Mouse (Mus musculus): ENCODE data around the gene Fn1.

Gene Fn1

DNA sequence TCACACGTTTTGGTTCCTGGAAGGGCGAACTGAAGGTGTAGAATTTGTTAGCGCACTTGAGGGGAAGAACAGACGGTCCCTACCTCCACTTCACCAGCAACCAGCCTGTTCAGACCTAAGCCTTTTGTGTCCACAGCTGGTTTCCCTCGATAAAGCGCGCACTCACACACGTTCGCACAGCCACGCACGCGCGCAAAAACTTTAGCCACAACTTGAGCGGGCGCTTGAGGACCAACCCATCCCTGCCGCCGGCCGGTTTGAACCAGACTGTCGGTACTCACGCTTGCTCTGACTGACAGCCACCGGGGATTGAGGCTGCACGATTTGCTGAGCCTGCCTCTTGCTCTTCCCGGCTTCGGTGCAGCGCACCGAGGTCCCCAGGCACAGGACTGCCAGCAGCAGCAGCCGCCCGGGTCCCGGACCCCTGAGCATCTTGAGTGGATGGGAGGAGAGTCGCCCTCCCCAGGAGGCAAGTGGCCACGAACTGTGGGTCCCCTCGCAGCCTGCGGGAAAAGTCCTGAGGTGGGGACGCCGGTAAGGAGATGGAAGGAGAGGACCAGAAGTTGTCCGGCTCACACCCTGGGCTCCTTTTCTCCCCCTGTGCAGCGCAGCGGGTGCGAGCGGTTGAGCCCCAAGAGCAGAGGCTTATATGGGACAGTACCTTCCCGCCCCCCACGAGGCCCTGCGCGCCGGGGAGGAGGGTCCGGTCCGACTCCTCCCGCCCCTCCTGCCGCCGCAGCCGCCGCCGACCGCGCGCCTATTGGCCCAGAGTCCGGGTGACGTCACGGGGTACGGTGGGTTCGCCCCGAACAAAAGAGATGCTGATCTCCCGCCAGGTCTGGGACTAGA, at the start of gene Fn1:
Gene Fn1, minus strand, starts transcription at position 650 of the 849 bp plus-strand sequence.
- peak; percentile 100 for DNase-seq (ENCODE audit: low read depth)

DNA sequence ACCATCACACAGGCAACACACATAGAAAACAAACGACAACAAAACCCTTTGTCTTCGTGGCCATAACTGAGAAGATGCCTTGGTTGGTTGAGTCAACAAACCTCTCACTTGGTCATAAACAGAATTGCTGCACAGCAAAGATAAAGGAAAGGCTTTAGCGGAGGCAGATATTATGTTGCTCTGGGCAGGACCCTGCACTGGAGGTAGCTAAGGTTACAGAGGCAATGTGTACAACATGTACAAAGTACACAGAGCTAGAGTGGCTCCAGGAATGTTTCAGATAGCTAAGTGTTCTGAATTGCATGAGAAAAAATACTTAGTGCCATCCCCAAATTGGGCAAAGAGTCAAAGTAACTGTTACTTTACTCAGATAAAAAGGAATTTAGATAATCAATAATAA, 43.1 kb upstream of the Fn1 start:
- no peak for DNase-seq (ENCODE audit: low read depth)

DNA sequence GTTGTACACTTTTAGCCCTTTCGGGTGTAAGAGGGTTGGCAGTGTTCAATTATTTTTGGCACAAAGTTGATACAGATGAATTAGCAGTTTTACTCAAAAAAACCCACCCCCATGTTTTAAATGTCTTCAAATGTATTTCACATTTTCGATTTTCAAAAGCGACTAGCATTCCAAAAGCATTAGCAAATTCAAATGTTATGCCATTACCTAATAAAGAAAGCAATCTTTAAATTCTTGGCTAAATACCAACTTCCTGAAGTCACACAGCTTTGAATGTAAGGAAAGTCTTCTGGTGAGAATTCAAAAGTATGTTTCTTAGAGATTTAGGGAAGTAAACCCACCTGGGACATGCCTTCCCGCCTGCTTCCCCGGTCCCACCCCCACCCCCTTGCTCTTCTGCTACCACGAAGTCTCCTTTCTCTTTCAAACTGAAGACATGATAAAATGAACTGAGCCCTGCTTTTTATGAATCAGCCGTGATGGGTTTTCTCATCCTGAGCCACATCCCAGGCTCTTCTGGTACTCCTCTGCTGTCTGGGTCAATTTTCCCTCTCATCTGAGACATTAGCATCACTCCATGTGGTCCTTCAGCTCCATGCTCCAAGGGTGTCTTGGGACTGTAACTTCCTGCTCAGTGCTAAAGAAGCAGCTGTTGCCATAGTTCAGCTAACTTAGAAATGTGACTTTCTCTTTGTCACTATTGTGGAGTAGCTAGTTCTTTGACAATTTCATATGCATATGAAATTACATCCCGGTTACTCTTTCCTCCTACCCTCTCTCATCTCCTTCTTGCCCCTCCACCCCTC, 38.7 kb upstream of the Fn1 start:
- DNase-seq (ENCODE audit: low read depth): peak; percentile 53

DNA sequence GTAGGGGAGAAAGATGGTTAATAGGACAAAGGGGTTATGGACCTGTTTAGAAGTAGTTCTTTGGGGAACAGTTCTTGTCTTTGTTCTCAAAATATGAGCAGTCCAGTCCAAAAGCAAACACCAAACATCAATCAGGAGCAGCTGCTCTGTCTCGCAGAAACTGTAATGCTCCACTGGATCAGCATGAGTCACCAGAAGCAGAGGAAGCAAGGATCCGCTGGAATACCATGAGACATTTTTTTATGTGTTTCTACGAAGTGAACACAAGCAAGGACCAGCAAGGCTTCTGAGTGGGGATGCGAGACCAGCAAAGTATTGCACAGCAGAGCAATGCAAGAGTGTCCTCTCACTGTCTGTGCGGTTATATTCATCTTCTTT, 35.9 kb upstream of the Fn1 start:
- peak; percentile 20 for DNase-seq (ENCODE audit: low read depth)

DNA sequence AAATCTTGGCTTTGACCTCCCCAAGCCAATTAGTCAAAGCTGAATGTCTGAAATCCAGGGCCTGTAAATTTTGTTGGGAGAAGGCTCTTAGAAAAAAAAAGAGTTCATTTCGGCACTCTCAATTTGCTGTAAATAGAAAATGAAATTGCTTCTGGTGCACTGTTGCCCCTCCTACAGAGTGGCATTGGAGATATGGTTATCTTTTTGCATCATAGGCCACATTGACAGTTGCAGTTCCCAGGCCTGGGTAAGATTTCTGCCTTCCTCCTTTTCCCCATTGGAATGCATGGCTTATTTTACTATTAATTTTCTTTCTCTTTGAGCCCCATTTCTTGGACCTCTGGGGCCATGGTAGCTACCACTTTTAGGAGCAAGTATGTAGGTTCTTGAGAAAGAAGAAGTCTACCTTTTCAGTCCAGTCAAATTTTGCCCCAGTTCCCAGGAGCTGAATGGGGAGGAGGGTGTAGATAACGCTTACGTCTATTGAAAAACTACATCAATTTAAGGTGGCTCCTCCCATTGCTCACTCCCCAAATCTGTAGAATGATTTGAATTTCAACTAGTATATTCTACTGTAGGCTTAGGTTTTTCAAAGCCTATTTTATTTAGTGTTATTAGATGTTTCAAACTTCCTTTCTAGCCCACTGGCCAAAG, 35.4 kb upstream of the Fn1 start:
- DNase-seq (ENCODE audit: low read depth): no peak

GRCm38 (mm10) chr1:71686791-71687190, 33.8 kb upstream of the Fn1 start:
- peak; percentile 65 for DNase-seq (ENCODE audit: low read depth)

DNA sequence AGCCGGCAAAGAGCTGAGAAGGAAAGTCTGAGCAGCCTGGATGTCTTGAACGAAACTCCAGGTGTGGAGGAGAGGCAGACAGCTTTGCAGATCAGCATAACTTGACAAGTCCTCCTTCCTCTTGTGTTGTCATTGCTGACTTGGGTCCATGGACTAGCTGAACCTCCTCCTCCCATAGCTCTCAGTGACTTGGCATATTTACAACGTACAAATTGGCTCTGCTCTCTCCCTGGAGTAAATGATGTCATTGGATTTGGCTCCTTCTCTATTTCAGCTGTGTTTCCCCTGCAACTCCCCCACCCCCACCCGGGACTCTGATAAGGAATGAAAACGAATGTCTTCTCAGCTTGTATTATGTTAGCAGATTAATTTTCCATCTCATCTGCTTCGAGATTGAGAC, 30.7 kb upstream of the Fn1 start:
- peak; percentile 69 for DNase-seq (ENCODE audit: low read depth)

DNA sequence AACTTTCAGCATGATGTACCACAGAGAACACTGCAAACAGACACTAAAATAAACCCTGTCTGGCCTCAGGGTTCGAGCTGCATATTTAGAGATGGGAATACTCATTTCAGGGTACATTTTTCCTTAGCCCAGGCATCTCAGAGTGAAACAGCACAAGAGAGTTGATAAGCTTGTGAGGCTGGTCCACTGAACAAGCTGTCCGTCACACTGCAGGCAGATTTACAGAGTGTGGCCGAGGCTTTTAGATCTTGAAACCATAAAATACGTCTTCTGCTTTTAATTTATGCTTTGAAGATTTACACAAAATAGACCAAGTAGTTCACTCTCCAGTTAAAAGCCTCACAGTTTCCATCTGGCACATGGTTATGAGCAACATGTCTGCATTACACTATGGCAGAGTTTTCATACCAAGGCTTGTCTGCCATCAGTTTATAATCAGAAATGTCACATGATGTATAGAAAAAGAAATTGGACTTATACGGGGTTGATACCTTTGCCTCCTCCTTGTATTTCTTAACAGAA, 29.3 kb upstream of the Fn1 start:
- DNase-seq (ENCODE audit: low read depth): peak; percentile 19

DNA sequence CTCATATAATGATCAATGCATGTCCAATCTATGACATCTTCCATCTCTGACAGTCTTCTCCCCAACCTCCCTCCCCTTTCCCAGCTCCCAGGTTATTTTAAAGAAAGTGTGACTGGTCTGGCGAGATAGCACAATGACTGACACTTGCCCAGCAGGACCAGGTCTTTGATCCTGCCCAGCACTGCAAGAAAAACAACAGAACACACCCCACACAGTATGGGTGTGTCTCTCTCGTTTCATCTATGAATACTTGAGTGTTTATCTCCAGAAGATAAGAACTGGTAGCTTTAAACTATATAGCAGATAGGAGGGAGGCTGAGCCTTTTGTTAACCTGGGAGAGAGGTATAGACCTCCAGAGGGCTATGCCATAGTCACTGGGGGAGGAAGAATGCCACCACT, 28.3 kb upstream of the Fn1 start:
- no peak for DNase-seq (ENCODE audit: low read depth)

- DNase-seq (ENCODE audit: low read depth): peak; percentile 78
Observed at GRCm38 (mm10) chr1:71680046-71680672, 27.2 kb upstream of the Fn1 start.

GRCm38 (mm10) chr1:71675420-71675819, 22.4 kb upstream of the Fn1 start:
- DNase-seq (ENCODE audit: low read depth): peak; percentile 16

DNA sequence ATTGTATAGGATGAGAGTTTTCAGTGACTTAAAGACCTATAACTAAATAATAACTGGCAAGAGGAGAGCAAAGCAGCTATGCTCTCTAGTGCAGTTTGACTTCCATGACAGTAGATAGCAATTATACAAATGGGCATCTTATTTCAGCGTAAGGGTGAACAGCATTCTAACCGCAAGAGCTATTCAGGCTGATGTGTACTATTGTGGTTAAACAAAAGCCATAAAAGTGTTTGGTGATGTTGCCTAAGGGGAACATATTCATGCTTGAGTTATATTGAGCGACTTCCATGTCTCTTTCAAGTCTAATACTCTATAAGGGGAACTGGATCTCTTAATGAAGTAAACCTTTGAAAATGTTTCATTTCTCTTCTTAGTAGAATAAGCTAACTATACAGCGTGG, 21.3 kb upstream of the Fn1 start:
- no peak for DNase-seq (ENCODE audit: low read depth)

DNA sequence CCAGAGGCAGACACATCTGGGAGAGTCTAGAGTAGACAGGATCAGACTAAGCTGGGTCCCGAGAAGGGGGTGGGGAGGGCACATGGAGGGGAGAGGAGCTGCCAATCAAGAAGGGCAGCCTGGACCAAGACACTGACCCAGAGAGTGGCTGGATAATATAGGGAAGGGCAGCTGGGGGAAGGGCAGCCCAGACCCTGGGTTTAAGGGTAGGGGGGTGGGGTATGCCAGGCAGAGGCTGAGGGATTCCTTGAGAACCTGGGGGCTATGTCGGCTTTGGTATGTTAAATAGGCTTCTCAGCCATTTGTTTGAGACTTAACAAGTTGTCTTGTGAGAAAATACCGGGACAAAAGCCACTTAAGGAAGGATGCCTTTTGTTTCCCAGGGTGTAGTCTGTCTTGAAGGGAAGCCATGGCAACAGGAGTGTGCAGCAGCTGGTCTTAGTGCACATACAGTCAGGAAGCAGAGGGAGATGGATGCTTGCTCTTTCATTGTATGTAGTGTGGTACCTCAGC, 20.5 kb upstream of the Fn1 start:
- DNase-seq (ENCODE audit: low read depth): no peak

GRCm38 (mm10) chr1:71672346-71672745, 19.3 kb upstream of the Fn1 start:
- DNase-seq (ENCODE audit: low read depth): no peak

DNA sequence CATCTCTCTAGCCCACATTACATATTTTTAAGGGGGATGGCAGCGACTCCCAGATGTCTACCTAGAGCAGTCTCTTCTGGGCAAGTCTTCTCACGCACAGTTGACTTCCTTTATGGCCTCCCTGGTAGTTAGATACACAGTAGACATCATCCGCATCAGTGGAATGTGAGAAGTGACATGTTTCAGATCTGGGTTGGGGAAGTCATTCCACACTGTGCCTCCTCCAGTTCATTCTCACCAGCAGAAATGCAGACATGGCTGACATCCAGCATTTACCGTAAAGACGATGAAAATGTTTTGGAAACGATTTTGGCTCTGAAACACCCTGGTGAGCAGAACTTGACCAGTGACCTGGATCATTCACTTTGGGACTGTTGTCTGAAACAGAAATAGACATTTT, 10.2 kb upstream of the Fn1 start:
- DNase-seq (ENCODE audit: low read depth): no peak

- DNase-seq (ENCODE audit: low read depth): no peak
Observed at GRCm38 (mm10) chr1:71658632-71659031, 5.6 kb upstream of the Fn1 start.

GRCm38 (mm10) chr1:71656309-71656708, 3.3 kb upstream of the Fn1 start:
- DNase-seq (ENCODE audit: low read depth): no peak

DNA sequence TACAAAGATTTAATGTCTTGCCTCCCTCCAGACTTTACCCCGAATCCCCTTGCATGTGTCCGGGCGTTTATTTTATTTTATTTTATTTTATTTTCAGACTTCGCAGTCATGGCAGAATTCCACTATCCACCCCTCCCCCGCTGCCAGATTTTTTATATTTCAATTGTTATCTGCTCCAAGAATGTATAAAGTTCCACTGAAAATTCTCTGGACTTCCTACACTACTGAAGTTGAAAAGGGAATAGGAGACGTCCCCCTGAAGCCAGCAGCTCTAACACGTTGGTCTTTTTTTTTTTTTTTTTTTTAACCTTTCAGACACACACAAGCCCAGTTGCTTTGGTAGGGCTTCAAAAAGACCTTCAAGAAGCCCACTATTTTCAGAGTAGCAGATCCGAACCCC, 1.2 kb upstream of the Fn1 start:
- peak; percentile 50 for DNase-seq (ENCODE audit: low read depth)

DNA sequence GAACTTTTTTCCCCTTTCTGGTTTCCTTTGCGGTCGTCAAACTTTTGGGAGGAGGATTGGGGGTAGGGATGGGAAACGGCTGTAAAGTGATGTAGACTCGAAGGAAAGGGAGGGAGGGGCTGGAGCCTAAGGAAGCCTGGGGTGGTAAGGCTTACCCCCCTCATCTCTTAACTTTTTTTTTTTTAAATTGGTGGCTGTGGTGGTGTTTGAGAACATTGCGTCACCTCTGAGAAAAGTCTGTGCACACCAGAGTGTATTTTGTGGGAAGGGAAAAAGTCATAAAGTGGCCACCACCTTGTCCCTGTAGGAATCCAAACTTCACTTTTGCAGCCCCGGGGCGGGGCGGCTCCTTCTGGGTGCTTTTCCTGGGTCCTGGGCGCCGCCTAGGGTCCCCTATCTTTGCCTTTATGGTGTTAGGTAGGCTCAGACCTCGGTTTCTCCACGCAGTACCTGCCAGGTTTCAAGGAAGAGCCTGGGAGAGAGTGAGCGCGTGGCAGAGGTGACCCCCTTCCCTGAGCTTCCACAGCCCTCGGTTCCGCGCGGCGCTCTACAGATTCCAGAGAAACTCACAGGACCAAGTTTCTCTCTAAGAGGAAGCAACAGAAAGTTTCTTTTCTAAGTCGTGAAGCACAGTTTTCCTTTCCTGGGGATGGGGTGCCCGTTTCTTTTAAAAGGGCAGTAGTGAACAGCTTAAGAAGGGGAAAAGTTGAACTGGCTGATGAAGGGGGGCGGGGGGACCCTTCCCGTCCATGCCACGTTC, 580 bp upstream of the Fn1 start:
- peak; percentile 65 for DNase-seq (ENCODE audit: low read depth)

- DNase-seq (ENCODE audit: low read depth): peak; percentile 44
Observed at GRCm38 (mm10) chr1:71651828-71652227, 1.2 kb downstream of the Fn1 start.

GRCm38 (mm10) chr1:71651315-71651714, 1.7 kb downstream of the Fn1 start:
- DNase-seq (ENCODE audit: low read depth): peak; percentile 69

Measured in NIH3T3 (cell line).